Mouse (Mus musculus) heart, embryonic 14.5 days (tissue): ENCODE results near the gene Rars. TPM values are rescaled to one million over a fixed set of nuclear protein-coding genes. Genes with fewer than 3 reads are reported as not detected.
A peak's percentile ranks its signal among the peaks of the same experiment; 100 is the strongest.
"Not testable (repeated sequence)": the region's sequence is repeated elsewhere in the genome, so short reads cannot be mapped to it uniquely, and the experiment has no call there.

ENCODE experiments used
- ATAC-seq: fragments of 200-750 bp; cut with Nextera tagmentation; 2 replicates; pipeline ENCODE4 v1.8.0; 2017; ENCODE audit warnings: low read depth, moderate TSS enrichment; ENCODE audit not compliant: insufficient number of reproducible peaks, insufficient read depth, low FRiP score
- H3K27ac ChIP-seq, 2 experiments: fragments of 200-500 bp in 1 of 2; fragments of 300-500 bp in 1 of 2; sonication (generic) in 1 of 2; replicated peaks in 1 of 2; 2 replicates each; pipeline ENCODE4 v1.5.1; 2012 to 2014; ENCODE audit warnings: low read depth in 2 of 2, low read length in 2 of 2, control low read depth in 1 of 2, mild to moderate bottlenecking in 1 of 2, mixed read lengths in 1 of 2; ENCODE audit not compliant: control insufficient read depth in 1 of 2, insufficient read depth in 1 of 2
- H3K27me3 ChIP-seq: fragments of 300-500 bp; sonication (generic); 2 replicates; pipeline ENCODE4 v1.6.1; 2014; ENCODE audit warnings: mild to moderate bottlenecking, low read length, control low read depth; ENCODE audit not compliant: control insufficient read depth, insufficient read depth
- H3K36me3 ChIP-seq: fragments of 300-500 bp; sonication (generic); 2 replicates; pipeline ENCODE4 v1.6.1; 2014; ENCODE audit warnings: mild to moderate bottlenecking, control low read depth, low read length, mixed read lengths; ENCODE audit not compliant: control insufficient read depth, insufficient read depth
- H3K4me1 ChIP-seq, 2 experiments: fragments of 200-500 bp in 1 of 2; fragments of 300-500 bp in 1 of 2; sonication (generic) in 1 of 2; 2 replicates each; pipeline ENCODE4 v1.6.1; 2012 to 2014; ENCODE audit warnings: low read length in 2 of 2, control low read depth in 1 of 2, mixed read lengths in 1 of 2; ENCODE audit not compliant: control insufficient read depth in 2 of 2, insufficient read depth in 2 of 2
- H3K4me2 ChIP-seq: fragments of 300-500 bp; sonication (generic); 2 replicates; pipeline ENCODE4 v1.6.1; 2014; ENCODE audit warnings: mild to moderate bottlenecking, low read length
- H3K4me3 ChIP-seq, 2 experiments: fragments of 200-500 bp in 1 of 2; fragments of 300-500 bp in 1 of 2; sonication (generic) in 1 of 2; 2 replicates each; pipeline ENCODE4 v1.5.1; 2012 to 2014; ENCODE audit warnings: low read length in 2 of 2, mild to moderate bottlenecking in 2 of 2, control low read depth in 1 of 2, low read depth in 1 of 2, moderate library complexity in 1 of 2; ENCODE audit not compliant: control insufficient read depth in 1 of 2, insufficient read depth in 1 of 2
- H3K9ac ChIP-seq: fragments of 300-500 bp; sonication (generic); 2 replicates; pipeline ENCODE4 v1.6.1; 2014; ENCODE audit warnings: mild to moderate bottlenecking, low read length
- H3K9me3 ChIP-seq: fragments of 300-500 bp; sonication (generic); 2 replicates; pipeline ENCODE4 v1.6.1; 2016; ENCODE audit warnings: low read length, control low read depth; ENCODE audit not compliant: control insufficient read depth
- WGBS: fragments of 180-500 bp; shearing (Covaris S2); extraction: QIAGEN DNeasy Blood & Tissue Kit; methylation state at CpG from one replicate; pipeline ENCODE4 v1.1.7; 2014; 5-methylcytosine and 5-hydroxymethylcytosine counted together
- polyA plus RNA-seq: library from polyadenylated mRNA; unstranded; fragments of >200 nt; fragmentation: Nextera tagmentation; extraction: Ambion mirVana; gene quantifications from 2 replicates; pipeline ENCODE4 v1.2.1, GENCODE M21; 2014

Gene Rars
- polyA plus RNA-seq, 1 experiment from 2014 or later = 61.8 TPM

GRCm38 (mm10) chr11:35852731-35853130, 18.4 kb upstream of the Rars start:
- Histone ChIP-seq H3K36me3 (no peaks in the 10 kb centered on the region), H3K9me3 (no peaks in the 10 kb centered on the region), H3K4me2 (no peak overlapping the region), H3K27ac (no peak overlapping the region), H3K4me3 (no peak overlapping the region), H3K9ac (no peak overlapping the region), H3K27me3 (no peaks in the 10 kb centered on the region), H3K4me1 (peaks cover 0 to 6% of the 10 kb centered on the region in 2 experiments; a peak in 2 of 4 replicates)
- 54% methylated on average over 4 of the region's 4 CpGs for WGBS
- ATAC-seq = no peak

GRCm38 (mm10) chr11:35844299-35844698, 10.0 kb upstream of the Rars start:
- ATAC-seq = no peak
- no peaks in the 10 kb centered on the region for H3K9me3 ChIP-seq
- H3K9ac ChIP-seq = no peak overlapping the region
- no peaks in the 10 kb centered on the region for H3K4me1 ChIP-seq
- no peak overlapping the region for H3K4me2 ChIP-seq
- 0 out of 2 replicates have a peak, but pooled peaks cover 3% of the 10 kb centered on the region for H3K36me3 ChIP-seq
- 79% methylated on average over 9 of the region's 9 CpGs for WGBS
- H3K4me3 ChIP-seq = no peak overlapping the region
- H3K27me3 ChIP-seq = no peaks in the 10 kb centered on the region
- H3K27ac ChIP-seq = no peak overlapping the region

GRCm38 (mm10) chr11:35842560-35842959, 8.3 kb upstream of the Rars start:
- H3K9me3 ChIP-seq, H3K36me3 ChIP-seq, H3K4me2 ChIP-seq, ATAC-seq, H3K27ac ChIP-seq, H3K4me3 ChIP-seq, H3K27me3 ChIP-seq, H3K9ac ChIP-seq, H3K4me1 ChIP-seq: not testable (repeated sequence)
- 80% methylated on average over 4 of the region's 4 CpGs for WGBS

GRCm38 (mm10) chr11:35841738-35842325, 7.5 kb upstream of the Rars start:
- no peaks in the 10 kb centered on the region for H3K9me3 ChIP-seq
- ATAC-seq = no peak
- H3K27me3 ChIP-seq = no peaks in the 10 kb centered on the region
- H3K4me2 ChIP-seq = no peak overlapping the region
- no peak overlapping the region for H3K27ac ChIP-seq
- WGBS = 87% methylated on average over 21 of the region's 21 CpGs
- no peak overlapping the region for H3K9ac ChIP-seq
- H3K36me3 ChIP-seq = 0 out of 2 replicates have a peak, but pooled peaks cover 3% of the 10 kb centered on the region
- H3K4me3 ChIP-seq = no peak overlapping the region
- 0 out of 4 replicates have a peak, but pooled peaks cover 0 to 3% of the 10 kb centered on the region in 2 experiments for H3K4me1 ChIP-seq

GRCm38 (mm10) chr11:35840806-35841205, 6.5 kb upstream of the Rars start:
- not testable (repeated sequence) for H3K4me3 ChIP-seq, H3K36me3 ChIP-seq, H3K27me3 ChIP-seq, H3K27ac ChIP-seq, H3K9ac ChIP-seq, H3K9me3 ChIP-seq, H3K4me2 ChIP-seq, H3K4me1 ChIP-seq, ATAC-seq
- WGBS = 90% methylated on average over 4 of the region's 4 CpGs

- WGBS = 69% methylated on average over 7 of the region's 7 CpGs
- no peak overlapping the region for H3K4me3 ChIP-seq
- H3K4me1 ChIP-seq = 0 out of 4 replicates have a peak, but pooled peaks cover 0 to 3% of the 10 kb centered on the region in 2 experiments
- no peak overlapping the region for H3K27ac ChIP-seq
- 0 out of 2 replicates have a peak, but pooled peaks cover 3% of the 10 kb centered on the region for H3K36me3 ChIP-seq
- ATAC-seq = no peak
- no peak overlapping the region for H3K9ac ChIP-seq
- no peaks in the 10 kb centered on the region for H3K9me3 ChIP-seq
- H3K4me2 ChIP-seq = no peak overlapping the region
- no peaks in the 10 kb centered on the region for H3K27me3 ChIP-seq
Measured at GRCm38 (mm10) chr11:35840282-35840681, 6.0 kb upstream of the Rars start.

- WGBS = 29% methylated on average over 28 of the region's 28 CpGs
- Histone ChIP-seq H3K4me3 (peak overlapping the region; percentile 41 to 55), H3K9ac (peak overlapping the region; percentile 68), H3K27me3 (no peaks in the 10 kb centered on the region), H3K9me3 (no peaks in the 10 kb centered on the region), H3K4me1 (peaks cover 0 to 5% of the 10 kb centered on the region in 2 experiments; a peak in 2 of 4 replicates), H3K4me2 (peak overlapping the region; percentile 73), H3K27ac (peak overlapping the region; percentile 50 to 74; a peak in 3 of 4 replicates), H3K36me3 (0 out of 2 replicates have a peak, but pooled peaks cover 3% of the 10 kb centered on the region)
- ATAC-seq = peak; percentile 85; the same call in 1 of the 2 replicates
Measured at GRCm38 (mm10) chr11:35838345-35839338, 4.3 kb upstream of the Rars start.
